Mouse (Mus musculus): ENCODE data around the gene Bora.

The Bora gene

DNA sequence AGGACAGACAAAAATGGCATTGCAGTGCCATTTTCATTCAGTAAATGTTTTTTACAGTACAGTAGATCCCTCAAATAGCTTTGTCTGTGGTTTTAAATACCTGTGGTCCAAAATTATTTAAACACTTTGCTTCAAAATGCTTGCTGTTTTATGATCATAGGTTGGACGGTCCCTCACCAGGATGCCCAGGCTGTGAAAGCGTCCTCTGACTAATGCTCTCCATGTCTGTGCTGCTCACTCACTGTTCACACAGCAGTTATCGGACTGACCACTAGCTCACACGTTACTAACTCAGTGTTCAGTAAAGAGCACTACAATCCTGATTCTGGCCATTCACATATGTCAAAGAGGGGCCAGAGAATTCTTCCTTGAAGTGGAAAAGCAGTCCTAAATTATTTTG, 25.1 kb downstream of the Bora start:
- DNase-seq, result no peak

GRCm38 (mm10) chr14:99088947-99089346, 42.9 kb downstream of the Bora start:
- no peak for DNase-seq

DNA sequence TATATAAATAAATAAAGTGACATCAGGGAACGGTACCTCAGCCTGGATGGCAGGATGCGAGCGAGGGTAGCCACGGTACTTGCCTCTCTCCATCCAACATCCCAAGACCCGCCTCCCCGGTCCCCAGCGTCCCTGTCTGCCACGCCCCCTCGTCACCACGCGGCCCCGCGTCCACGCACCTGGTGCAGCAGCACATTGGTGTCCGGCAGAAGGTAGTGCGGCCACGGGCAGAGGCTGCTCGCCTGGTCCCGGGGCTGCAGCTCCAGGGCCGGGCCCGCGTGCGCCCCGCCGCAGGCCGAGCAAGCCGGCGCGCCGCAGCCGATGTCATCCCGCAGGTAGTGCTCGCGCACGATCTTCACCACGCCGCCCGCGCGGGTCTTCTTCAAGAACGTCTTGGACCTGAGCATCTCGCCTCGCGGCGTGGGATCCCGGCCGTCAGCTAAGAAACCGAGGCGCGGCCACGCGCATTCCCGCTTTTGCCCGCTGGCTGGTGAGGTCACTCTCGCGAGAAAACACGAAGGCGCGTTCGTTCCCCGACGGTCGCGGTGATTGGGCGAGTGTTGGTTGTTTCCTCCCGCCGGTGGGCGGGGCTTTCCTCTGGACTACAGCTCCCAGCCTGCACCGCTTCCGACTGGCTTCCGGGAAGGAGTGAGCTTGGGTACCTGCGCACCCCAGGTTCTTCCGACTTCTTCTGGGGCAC, 53.4 kb downstream of the Bora start, which contains the start of the genes Pibf1 and Dis3:
Pibf1 (plus strand) TSS at position 158 of the 700 bp plus-strand sequence.
Dis3 (minus strand) TSS at position 504 of the 700 bp plus-strand sequence.
- peak; percentile 99 for DNase-seq

- no peak for DNase-seq
Measured at GRCm38 (mm10) chr14:99099967-99100587, 54.1 kb downstream of the Bora start.

GRCm38 (mm10) chr14:99103050-99103449, 57.0 kb downstream of the Bora start:
- DNase-seq, result no peak

DNA sequence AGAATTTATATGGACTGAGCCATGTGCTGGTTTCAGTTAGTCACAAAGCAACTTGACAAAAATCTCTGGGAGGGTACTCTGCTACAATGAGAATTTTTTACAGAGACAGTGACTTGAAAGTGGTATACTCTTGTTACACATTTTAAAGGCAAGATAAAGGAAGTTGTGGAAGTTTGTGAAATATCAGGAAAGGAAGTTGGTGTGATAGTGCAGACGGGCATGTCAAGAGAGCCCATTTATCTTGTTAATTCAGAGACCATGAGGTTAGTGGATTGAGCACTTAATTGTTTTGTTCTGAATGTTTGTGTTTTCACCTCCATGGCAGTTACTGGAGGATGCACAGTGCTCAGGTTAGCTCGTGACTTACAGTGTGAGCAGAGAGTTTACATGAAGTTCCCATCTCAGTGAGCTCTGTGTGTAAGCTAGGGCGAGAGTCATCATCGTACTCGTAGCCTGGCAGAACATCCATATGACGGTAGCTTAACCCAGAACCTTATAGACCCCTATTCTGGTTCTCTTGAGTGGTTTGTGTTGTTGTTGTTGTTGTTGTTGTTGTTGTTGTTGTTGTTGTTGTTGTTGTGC, 58.6 kb downstream of the Bora start:
- no peak for DNase-seq

- DNase-seq, result no peak
Measured at GRCm38 (mm10) chr14:99106671-99107070, 60.6 kb downstream of the Bora start.

DNA sequence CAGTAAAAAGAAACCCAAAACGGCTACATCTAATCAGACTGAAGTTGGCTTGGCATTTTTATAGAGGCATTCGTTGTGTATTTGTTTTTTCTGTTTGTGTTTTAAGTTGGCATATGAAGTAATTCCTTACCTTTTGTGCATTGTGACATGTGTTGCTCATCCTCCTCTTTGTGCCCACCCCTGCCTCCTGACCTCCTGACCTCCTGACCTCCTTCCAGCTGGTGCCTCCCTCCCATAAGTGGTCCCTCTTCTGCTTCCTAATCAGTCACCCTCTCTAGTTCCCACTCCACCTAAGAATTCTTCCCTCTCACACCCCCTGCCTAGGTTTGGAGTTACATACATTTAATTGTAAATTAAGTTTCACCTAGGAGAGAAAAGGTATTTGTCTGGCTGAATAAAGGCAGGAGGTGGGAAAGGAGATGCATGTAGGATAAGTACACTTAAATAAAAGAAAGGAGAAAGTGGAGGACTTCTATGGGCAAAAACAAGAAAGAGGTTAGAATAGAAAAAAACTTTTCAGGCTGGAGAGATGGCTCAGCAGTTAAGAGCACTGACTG, 61.7 kb downstream of the Bora start:
- no peak for DNase-seq

DNA sequence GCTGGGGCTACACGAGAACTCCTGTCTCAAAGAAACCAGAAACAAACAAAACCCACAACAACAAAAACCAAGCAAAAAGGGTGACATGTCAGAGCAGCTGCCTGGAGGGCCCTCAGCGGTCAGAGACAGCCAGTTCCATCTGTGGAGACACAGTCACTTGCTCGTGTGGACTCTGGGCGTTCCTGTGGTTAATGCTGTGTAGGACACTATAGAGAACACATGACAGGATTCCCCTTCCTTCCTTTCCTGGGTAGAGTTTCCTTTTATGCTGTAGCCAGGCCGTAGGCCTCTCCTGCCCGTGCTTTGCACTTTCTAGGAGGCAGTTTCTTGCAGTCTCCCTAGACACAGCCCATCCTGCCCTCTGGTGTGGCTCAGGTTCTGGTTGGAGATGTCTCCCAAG, 62.7 kb downstream of the Bora start:
- no peak for DNase-seq

DNA sequence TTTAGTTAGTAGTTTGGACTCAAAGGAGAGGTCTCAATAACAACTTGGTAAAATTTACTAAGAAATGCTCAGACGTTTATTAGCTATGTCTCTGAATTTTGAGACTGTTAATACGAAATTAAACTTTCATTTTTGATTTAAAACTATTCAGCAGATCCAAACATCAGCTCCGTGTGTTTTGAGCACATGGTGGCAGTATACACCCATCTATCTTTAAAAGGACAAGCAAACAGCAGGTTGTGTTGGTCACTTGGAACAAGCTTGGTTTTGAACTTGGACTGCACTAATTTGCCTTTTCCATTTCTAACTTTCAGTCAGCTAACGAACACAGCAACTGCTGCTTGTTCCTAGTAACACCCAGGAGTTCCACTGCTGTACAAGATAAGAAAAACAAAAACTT, 71.6 kb downstream of the Bora start:
- no peak for DNase-seq

- DNase-seq, result no peak
Measured at GRCm38 (mm10) chr14:99121584-99122339, 75.7 kb downstream of the Bora start.

DNA sequence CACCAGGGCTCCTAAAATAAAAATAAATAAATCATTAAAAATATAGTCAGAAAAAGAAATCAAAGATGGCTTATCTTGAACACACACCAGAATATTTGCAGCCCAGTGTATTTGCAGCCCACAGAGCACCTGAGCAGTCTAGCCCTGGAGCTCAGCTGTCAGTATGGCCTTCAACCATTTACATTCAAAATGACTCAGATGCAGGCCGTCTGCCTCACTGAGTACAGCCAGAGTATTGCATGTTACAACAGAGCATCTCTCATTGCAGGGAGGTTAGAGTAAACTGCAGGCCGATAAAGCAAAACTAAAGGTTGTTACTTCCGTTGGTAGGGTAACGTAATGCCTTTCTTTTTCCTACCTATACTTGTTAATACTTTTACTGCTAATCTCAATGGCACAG, 78.1 kb downstream of the Bora start:
- no peak for DNase-seq

Measured in lung, adult 18-20 months (tissue).